Mouse (Mus musculus) midbrain, embryonic 14.5 days (tissue): ENCODE measurements at regions not wholly inside any gene's neighbourhood (a gene's known extent, or its start where the extent isn't known, plus 50 kb on each side); places are given as distances from the start of the nearest gene placed in this dataset.

Source experiments
- ATAC-seq: fragments of 200-750 bp; cut with Nextera tagmentation; 2 replicates; pipeline ENCODE4 v1.8.0; 2017; ENCODE audit warnings: moderate number of reproducible peaks, moderate library complexity; ENCODE audit not compliant: low FRiP score, low TSS enrichment
- DNase-seq: peaks from one replicate; pipeline ENCODE4 v3.0.0-alpha.2; 2015
- H3K27ac ChIP-seq: fragments of 300-500 bp; sonication (generic); replicated peaks from 2 replicates; pipeline ENCODE4 v1.5.1; 2014; ENCODE audit warnings: mild to moderate bottlenecking, low read depth, low read length, moderate library complexity
- H3K27me3 ChIP-seq: fragments of 300-500 bp; sonication (generic); 2 replicates; pipeline ENCODE4 v1.6.1; 2014; ENCODE audit warnings: low read length, control low read depth, mixed read lengths; ENCODE audit not compliant: control insufficient read depth, insufficient read depth
- H3K36me3 ChIP-seq: fragments of 300-500 bp; sonication (generic); 2 replicates; pipeline ENCODE4 v1.6.1; 2014; ENCODE audit warnings: low read length, control low read depth; ENCODE audit not compliant: control insufficient read depth, insufficient read depth
- H3K4me1 ChIP-seq: fragments of 300-500 bp; sonication (generic); 2 replicates; pipeline ENCODE4 v1.6.1; 2014; ENCODE audit warnings: mild to moderate bottlenecking, antibody characterized with exemption, low read length, control low read depth; ENCODE audit not compliant: control insufficient read depth, insufficient read depth
- H3K4me2 ChIP-seq: fragments of 300-500 bp; sonication (generic); 2 replicates; pipeline ENCODE4 v1.6.1; 2014; ENCODE audit warnings: mild to moderate bottlenecking, low read length, moderate library complexity
- H3K4me3 ChIP-seq: fragments of 300-500 bp; sonication (generic); replicated peaks from 2 replicates; pipeline ENCODE4 v1.5.1; 2014; ENCODE audit warnings: low read depth, low read length
- H3K9ac ChIP-seq: fragments of 300-500 bp; sonication (generic); replicated peaks from 2 replicates; pipeline ENCODE4 v1.6.1; 2014; ENCODE audit warnings: mild to moderate bottlenecking, low read length, moderate library complexity
- H3K9me3 ChIP-seq: fragments of 300-500 bp; sonication (generic); 2 replicates; pipeline ENCODE4 v1.6.1; 2016; ENCODE audit warnings: low read length, control low read depth, mixed read lengths; ENCODE audit not compliant: control insufficient read depth
- WGBS: fragments of 180-500 bp; shearing (Covaris S2); extraction: QIAGEN DNeasy Blood & Tissue Kit; methylation state at CpG from one replicate; pipeline ENCODE4 v1.1.7; 2014; 5-methylcytosine and 5-hydroxymethylcytosine counted together

GRCm38 (mm10) chr9:34348442-34348841 is 137.3 kb upstream of the Kirrel3 start:
- no peaks in the 10 kb centered on the region for H3K27me3 ChIP-seq
- no peak overlapping the region for H3K4me3 ChIP-seq
- WGBS, result 80% methylated on average over 2 of the region's 2 CpGs
- H3K4me1 ChIP-seq, result no peaks in the 10 kb centered on the region
- H3K27ac ChIP-seq, result no peak overlapping the region
- no peak for ATAC-seq
- no peak for DNase-seq
- no peaks in the 10 kb centered on the region for H3K36me3 ChIP-seq
- H3K9me3 ChIP-seq, result no peaks in the 10 kb centered on the region
- no peak overlapping the region for H3K4me2 ChIP-seq
- H3K9ac ChIP-seq, result no peak overlapping the region

- Histone ChIP-seq H3K27ac (no peak overlapping the region), H3K4me1 (no peaks in the 10 kb centered on the region), H3K36me3 (no peaks in the 10 kb centered on the region), H3K9ac (no peak overlapping the region), H3K4me2 (no peak overlapping the region), H3K4me3 (no peak overlapping the region), H3K27me3 (no peaks in the 10 kb centered on the region), H3K9me3 (no peaks in the 10 kb centered on the region)
- ATAC-seq, result no peak
- 89% methylated on average over 3 of the region's 3 CpGs for WGBS
- no peak for DNase-seq
These were observed 135.7 kb upstream of the Kirrel3 start for GRCm38 (mm10) chr9:34349997-34350396.

GRCm38 (mm10) chr9:34353744-34354143 is 131.9 kb upstream of the Kirrel3 start:
- WGBS, result 91% methylated on average over 9 of the region's 9 CpGs
- ATAC-seq (no peak), DNase-seq (no peak)
- Histone ChIP-seq H3K9ac (no peak overlapping the region), H3K4me1 (no peaks in the 10 kb centered on the region), H3K9me3 (no peaks in the 10 kb centered on the region), H3K4me3 (no peak overlapping the region), H3K27ac (no peak overlapping the region), H3K27me3 (no peaks in the 10 kb centered on the region), H3K4me2 (no peak overlapping the region), H3K36me3 (no peaks in the 10 kb centered on the region)

- Histone ChIP-seq H3K27me3 (no peaks in the 10 kb centered on the region), H3K27ac (no peak overlapping the region), H3K9ac (no peak overlapping the region), H3K9me3 (no peaks in the 10 kb centered on the region), H3K4me1 (no peaks in the 10 kb centered on the region), H3K4me3 (no peak overlapping the region), H3K36me3 (no peaks in the 10 kb centered on the region), H3K4me2 (no peak overlapping the region)
- 86% methylated on average over 6 of the region's 6 CpGs for WGBS
- ATAC-seq (no peak), DNase-seq (no peak)
These were observed 130.9 kb upstream of the Kirrel3 start for GRCm38 (mm10) chr9:34354723-34355316.

GRCm38 (mm10) chr9:34370686-34371398 is 114.9 kb upstream of the Kirrel3 start:
- no peak overlapping the region for H3K4me2 ChIP-seq
- DNase-seq (no peak), ATAC-seq (no peak)
- H3K4me1 ChIP-seq, result no peaks in the 10 kb centered on the region
- H3K27ac ChIP-seq, result no peak overlapping the region
- H3K9me3 ChIP-seq, result no peaks in the 10 kb centered on the region
- 80% methylated on average over 4 of the region's 4 CpGs for WGBS
- H3K27me3 ChIP-seq, result no peaks in the 10 kb centered on the region
- no peaks in the 10 kb centered on the region for H3K36me3 ChIP-seq
- no peak overlapping the region for H3K9ac ChIP-seq
- no peak overlapping the region for H3K4me3 ChIP-seq

- no peak for DNase-seq
- Histone ChIP-seq H3K27me3 (no peaks in the 10 kb centered on the region), H3K4me3 (no peak overlapping the region), H3K4me2 (no peak overlapping the region), H3K4me1 (no peaks in the 10 kb centered on the region), H3K36me3 (no peaks in the 10 kb centered on the region), H3K9ac (no peak overlapping the region), H3K27ac (no peak overlapping the region), H3K9me3 (no peaks in the 10 kb centered on the region)
- WGBS, result 43% methylated on average over 1 of the region's 1 CpGs
- ATAC-seq, result no peak
These were observed 110.5 kb upstream of the Kirrel3 start for GRCm38 (mm10) chr9:34375187-34375586.

- DNase-seq (no peak), ATAC-seq (no peak)
- no peak overlapping the region for H3K4me3 ChIP-seq
- no peak overlapping the region for H3K9ac ChIP-seq
- no peaks in the 10 kb centered on the region; the same call in none of the 2 replicates for H3K4me1 ChIP-seq
- H3K27ac ChIP-seq, result no peak overlapping the region
- no peaks in the 10 kb centered on the region for H3K27me3 ChIP-seq
- H3K9me3 ChIP-seq, result no peaks in the 10 kb centered on the region
- no peaks in the 10 kb centered on the region for H3K36me3 ChIP-seq
- whole genome bisulfite sequencing, result 92% methylated on average over 3 of the region's 3 CpGs
- H3K4me2 ChIP-seq, result no peak overlapping the region
These were observed 105.7 kb upstream of the Kirrel3 start for GRCm38 (mm10) chr9:34380008-34380407.

GRCm38 (mm10) chr9:34381601-34382000 is 104.1 kb upstream of the Kirrel3 start:
- Histone ChIP-seq H3K4me1 (no peaks in the 10 kb centered on the region; the same call in none of the 2 replicates), H3K4me3 (no peak overlapping the region), H3K27ac (no peak overlapping the region), H3K9me3 (no peaks in the 10 kb centered on the region), H3K27me3 (no peaks in the 10 kb centered on the region), H3K36me3 (no peaks in the 10 kb centered on the region), H3K9ac (no peak overlapping the region), H3K4me2 (no peak overlapping the region)
- ATAC-seq (no peak), DNase-seq (no peak)
- 87% methylated on average over 3 of the region's 3 CpGs for WGBS

- Histone ChIP-seq H3K4me3 (no peak overlapping the region), H3K27me3 (no peaks in the 10 kb centered on the region), H3K9me3 (no peaks in the 10 kb centered on the region), H3K4me1 (no peaks in the 10 kb centered on the region; the same call in none of the 2 replicates), H3K27ac (no peak overlapping the region), H3K36me3 (no peaks in the 10 kb centered on the region), H3K4me2 (no peak overlapping the region), H3K9ac (no peak overlapping the region)
- WGBS, result 19% methylated on average over 1 of the region's 1 CpGs
- DNase-seq (peak; percentile 28), ATAC-seq (no peak)
These were observed 103.5 kb upstream of the Kirrel3 start for GRCm38 (mm10) chr9:34382208-34382607.
